Mouse (Mus musculus) stomach, postnatal 0 days (tissue): ENCODE measurements around the gene Fgfr1op.

ENCODE experiments used
- CTCF ChIP-seq: IDR thresholded peaks from 2 replicates; pipeline ENCODE4 v1.5.1; 2016; ENCODE audit warnings: antibody characterized with exemption, low read depth, mild to moderate bottlenecking, moderate library complexity
- EP300 ChIP-seq: optimal IDR thresholded peaks from 2 replicates; pipeline ENCODE3; 2016; ENCODE audit warnings: antibody characterized with exemption

DNA sequence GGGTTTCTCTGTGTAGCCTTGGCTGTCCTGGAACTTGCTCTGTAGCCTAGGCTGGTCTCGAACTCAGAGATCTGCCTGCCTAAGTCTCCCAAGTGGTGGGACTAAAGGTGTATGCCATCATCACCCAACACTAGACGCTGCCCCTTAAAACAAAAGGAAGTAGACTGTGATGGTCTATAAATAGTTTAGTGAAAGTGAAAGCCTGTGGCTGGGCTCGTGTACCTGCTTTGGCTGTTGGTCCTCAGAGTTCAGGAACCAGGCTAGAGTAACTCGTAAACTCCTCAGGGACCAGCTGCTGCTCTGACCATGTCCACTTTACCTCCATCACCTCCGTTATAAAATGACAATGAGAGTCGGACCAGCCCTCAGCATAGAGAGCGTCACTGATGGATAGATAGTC lies 5.0 kb downstream of the Fgfr1op start:
- TF ChIP-seq CTCF (no peak), EP300 (no peak)
